Mouse (Mus musculus): ENCODE data around the gene Adamts2. TPM values are rescaled to one million over a fixed set of nuclear protein-coding genes. Genes with fewer than 3 reads are reported as not detected.

The Adamts2 gene
- polyA plus RNA-seq, 1 experiment: 3.1 TPM

DNA sequence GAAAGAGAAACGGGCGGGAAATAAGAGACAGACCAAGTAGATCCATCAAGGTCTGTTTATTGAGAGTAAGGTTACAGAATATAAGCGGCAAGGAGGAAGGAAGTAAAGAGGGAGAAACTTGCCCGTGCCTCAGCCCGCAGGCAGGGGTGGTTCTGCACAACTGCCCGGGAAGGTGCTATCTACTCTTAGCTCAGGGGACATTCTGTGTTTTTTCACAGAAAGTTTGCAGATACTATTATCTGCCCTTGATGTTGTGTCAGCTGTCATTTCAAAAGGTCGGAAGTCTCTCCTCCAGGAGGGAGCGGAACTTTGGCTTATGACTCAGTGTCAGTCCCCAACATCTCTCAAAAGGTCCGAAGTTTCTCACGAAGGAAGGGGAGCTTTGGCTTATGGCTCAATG, 247.4 kb downstream of the Adamts2 start:
- 1% methylated on average over 10 of the region's 10 CpGs for WGBS
- H3K27ac ChIP-seq (ENCODE audit: insufficient read depth, low read length): peak overlapping the region; percentile 40; the same call in 1 of the 2 replicates
- TF ChIP-seq CTCF (IDR thresholded peaks at IDR 0.05; ENCODE audit: extremely low read depth, insufficient read depth, insufficient read length, insufficient replicate concordance) (no peak), POLR2A (IDR thresholded peaks at IDR 0.05; ENCODE audit: low read depth, low read length) (no peak)
- H3K4me3 ChIP-seq (ENCODE audit: extremely low read depth, insufficient read depth, insufficient read length): peak overlapping the region; percentile 54; the same call in 1 of the 2 replicates
- no peaks in the 10 kb centered on the region for H3K36me3 ChIP-seq (ENCODE audit: control insufficient read depth, insufficient read depth, low read length)
- H3K27me3 ChIP-seq (ENCODE audit: control insufficient read depth, insufficient read depth, low read length): peaks cover 3% of the 10 kb centered on the region; the same call in 1 of the 2 replicates
- DNase-seq (ENCODE audit: low read depth in 1 of 2, low spot score in 2 of 2): peak in 1 of 2 experiments; percentile 58
- peaks cover 11% of the 10 kb centered on the region for H3K4me1 ChIP-seq (ENCODE audit: control insufficient read depth, insufficient read depth, insufficient read length)

DNA sequence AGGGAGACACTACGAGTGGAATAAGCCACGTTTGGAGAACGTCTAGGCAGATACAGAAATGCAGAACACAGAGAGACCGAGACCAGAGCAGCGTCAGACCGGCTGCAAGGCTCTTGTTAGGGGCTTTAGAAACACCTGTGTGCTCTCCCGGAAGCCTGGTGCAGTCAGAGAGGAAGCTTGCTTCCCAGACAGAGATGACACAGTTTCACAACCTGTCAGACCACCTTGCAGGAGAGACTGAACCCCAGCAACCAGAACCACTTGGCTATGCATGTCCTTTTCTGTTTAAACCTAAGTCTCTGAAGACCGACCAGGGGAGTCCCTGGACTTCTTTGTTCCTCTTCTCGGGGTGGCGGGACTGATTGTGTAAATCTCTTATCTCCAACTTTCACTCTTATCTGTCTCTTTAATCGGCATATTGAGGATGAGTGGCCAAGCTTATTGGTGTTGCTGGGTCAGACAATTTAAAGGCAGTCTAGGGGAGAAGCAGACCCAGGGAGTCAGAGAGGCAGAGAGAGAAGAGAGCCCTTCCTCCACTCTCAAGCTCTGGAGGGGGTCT, 248.4 kb downstream of the Adamts2 start, which contains the start of gene Grm6:
Grm6 (plus strand) TSS at position 509 of the 559 bp plus-strand sequence.
- WGBS: 1% methylated on average over 11 of the region's 11 CpGs
- H3K4me3 ChIP-seq (ENCODE audit: extremely low read depth, insufficient read depth, insufficient read length): peak within 1 kb of the TSS; percentile 54
- no peaks in the 10 kb centered on the region for H3K36me3 ChIP-seq (ENCODE audit: control insufficient read depth, insufficient read depth, low read length)
- TF ChIP-seq POLR2A (IDR thresholded peaks at IDR 0.05; ENCODE audit: low read depth, low read length): no peak
- TF ChIP-seq CTCF (IDR thresholded peaks at IDR 0.05; ENCODE audit: extremely low read depth, insufficient read depth, insufficient read length, insufficient replicate concordance): no peak
- no peak within 1 kb of the TSS for H3K27ac ChIP-seq (ENCODE audit: insufficient read depth, low read length)
- peaks cover 3% of the 10 kb centered on the region; the same call in 1 of the 2 replicates for H3K27me3 ChIP-seq (ENCODE audit: control insufficient read depth, insufficient read depth, low read length)
- peak; percentile 28 to 47 for DNase-seq (ENCODE audit: low read depth in 1 of 2, low spot score in 2 of 2)
- H3K4me1 ChIP-seq (ENCODE audit: control insufficient read depth, insufficient read depth, insufficient read length): peaks cover 11% of the 10 kb centered on the region

DNA sequence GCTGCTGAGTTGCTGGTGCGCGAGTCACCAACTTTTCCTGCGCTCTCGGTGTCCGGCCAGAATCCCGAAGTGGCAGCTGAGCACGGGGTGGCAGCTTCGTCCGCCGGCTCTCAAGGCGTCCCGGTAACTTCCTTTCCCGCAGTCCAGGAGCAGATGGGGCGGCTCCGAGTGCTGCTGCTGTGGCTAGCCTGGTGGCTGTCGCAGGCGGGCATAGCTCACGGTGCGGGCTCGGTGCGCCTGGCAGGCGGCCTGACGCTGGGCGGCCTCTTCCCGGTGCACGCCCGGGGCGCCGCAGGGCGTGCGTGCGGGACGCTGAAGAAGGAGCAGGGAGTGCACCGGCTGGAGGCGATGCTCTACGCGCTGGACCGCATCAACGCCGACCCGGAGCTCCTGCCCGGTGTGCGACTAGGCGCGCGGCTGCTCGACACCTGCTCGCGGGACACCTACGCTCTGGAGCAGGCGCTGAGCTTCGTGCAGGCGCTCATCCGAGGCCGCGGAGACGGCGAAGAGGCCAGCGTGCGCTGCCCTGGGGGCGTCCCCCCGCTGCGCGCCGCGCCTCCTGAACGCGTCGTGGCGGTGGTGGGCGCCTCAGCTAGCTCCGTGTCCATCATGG, 249.2 kb downstream of the Adamts2 start:
- no peak for TF ChIP-seq CTCF (IDR thresholded peaks at IDR 0.05; ENCODE audit: extremely low read depth, insufficient read depth, insufficient read length, insufficient replicate concordance)
- no peak for TF ChIP-seq POLR2A (IDR thresholded peaks at IDR 0.05; ENCODE audit: low read depth, low read length)
- no peaks in the 10 kb centered on the region for H3K36me3 ChIP-seq (ENCODE audit: control insufficient read depth, insufficient read depth, low read length)
- under 1% methylated on average over 68 of the region's 72 CpGs for WGBS
- no peak overlapping the region for H3K27ac ChIP-seq (ENCODE audit: insufficient read depth, low read length)
- DNase-seq (ENCODE audit: low read depth in 1 of 2, low spot score in 2 of 2): peak in 1 of 2 experiments; percentile 34
- peak overlapping the region; percentile 54; the same call in 1 of the 2 replicates for H3K4me3 ChIP-seq (ENCODE audit: extremely low read depth, insufficient read depth, insufficient read length)
- peaks cover 3% of the 10 kb centered on the region; the same call in 1 of the 2 replicates for H3K27me3 ChIP-seq (ENCODE audit: control insufficient read depth, insufficient read depth, low read length)
- H3K4me1 ChIP-seq (ENCODE audit: control insufficient read depth, insufficient read depth, insufficient read length): peaks cover 11% of the 10 kb centered on the region

Other genes starting within 250 kb of the Adamts2 start
- not detected in 2 replicates for gene Cby3, start 247.6 kb upstream of the Adamts2 start, polyA plus RNA-seq (2012; rRNA removed)
- 33.6 and 43.8 TPM in 2 replicates for gene Hnrnph1, start 225.1 kb upstream of the Adamts2 start, polyA plus RNA-seq (2012; rRNA removed)
- gene Rufy1, start 171.0 kb upstream of the Adamts2 start, polyA plus RNA-seq (2012; rRNA removed): 9.6 and 13.0 TPM in 2 replicates
- gene Zfp354c, start 225.6 kb downstream of the Adamts2 start, polyA plus RNA-seq (2012; rRNA removed): 0.76 and 1.2 TPM in 2 replicates
- 0.08 TPM in 1 of 2 replicates, not detected in the other for gene Zfp879, start 239.5 kb downstream of the Adamts2 start, polyA plus RNA-seq (2012; rRNA removed)
- gene Grm6, start 248.6 kb downstream of the Adamts2 start, polyA plus RNA-seq (2012; rRNA removed): 1.9 and 2.2 TPM in 2 replicates

Measured in spleen, adult 2 months (tissue).